8 mouse cellular contexts compared by ENCODE assay signal in the genomic region with DNA sequence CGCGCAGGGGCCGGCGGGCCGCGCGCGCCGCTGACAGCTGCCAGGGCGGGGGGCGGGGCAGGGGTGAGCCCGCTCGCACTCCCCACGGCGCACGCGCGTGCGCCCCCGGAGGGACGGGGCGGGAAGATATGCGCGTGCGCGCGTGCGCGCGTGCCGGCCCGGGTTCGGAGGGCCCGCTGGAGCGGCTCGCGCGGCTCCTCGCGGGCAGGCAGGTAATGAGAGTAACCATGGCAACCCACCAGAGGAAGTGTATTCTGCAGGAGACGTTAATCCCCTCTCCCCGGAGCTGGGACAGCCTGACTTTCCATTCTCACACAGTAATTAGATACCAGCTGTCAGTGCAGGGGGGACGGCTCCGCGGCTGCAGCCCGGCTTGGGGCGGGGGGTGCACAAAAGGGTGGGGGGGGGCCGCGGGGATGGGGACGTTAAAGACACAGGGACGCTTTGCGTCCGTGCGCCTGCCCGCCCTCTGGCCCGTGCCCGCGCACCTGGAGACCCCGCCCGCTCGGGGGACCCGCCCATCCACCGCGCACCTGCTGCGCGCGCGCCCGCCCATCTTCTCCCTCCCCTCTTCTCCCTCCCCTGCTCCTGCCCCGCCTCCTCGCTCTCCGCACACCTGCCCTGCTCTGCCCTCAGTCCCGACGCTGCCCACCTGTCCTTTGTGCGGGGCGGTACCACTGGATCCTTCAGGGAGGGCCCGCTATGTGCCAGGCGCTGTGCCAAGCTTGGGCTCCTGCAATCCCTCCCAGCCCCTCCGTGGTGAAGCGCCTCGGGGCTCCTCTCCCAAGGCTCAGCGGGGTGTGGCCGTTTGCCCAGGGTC. TPM values are rescaled to one million over a fixed set of nuclear protein-coding genes. Genes with fewer than 3 reads are reported as not detected.
DNase-seq lines count a peak whose midpoint lies in the region; ATAC-seq and TF ChIP-seq lines count a peak whose summit lies in the region.

A gene (plus strand): TSS at position 218 of the 820 bp plus-strand sequence.

- no peak for TF ChIP-seq POLR2A in heart, adult 2 months (IDR thresholded peaks at IDR 0.05; ENCODE audit: insufficient read depth, low read depth, low read length)
- TF ChIP-seq POLR2A in kidney, adult 2 months (IDR thresholded peaks at IDR 0.05; ENCODE audit: low read depth, low read length): no peak
- TF ChIP-seq POLR2A in liver, adult 2 months (IDR thresholded peaks at IDR 0.05; ENCODE audit: extremely low read depth, insufficient read depth, low read length): no peak

- intact Hi-C loops in heart, adult 2 months (cut with DNase I): loop anchor here (5.0 kb wide), 1 partner anchor 35 kb away; a partner anchor contains a TSS

- DNase-seq in 416B (ENCODE audit: low read depth): peak; percentile 91
- peak; percentile 82 for DNase-seq in adrenal gland, adult 2 months
- DNase-seq in embryo, embryonic 11 days: peak; percentile 91
- peak; percentile 78 to 80 for DNase-seq in heart, adult 2 months
- peak; percentile 72 for DNase-seq in kidney, adult 2 months
- no peak for DNase-seq in liver, adult 2 months (ENCODE audit: extremely low read depth, low read depth, low spot score)
- peak; percentile 94 for DNase-seq in midbrain, postnatal 0 days (ENCODE audit: low spot score)
- DNase-seq in splenic B cell, adult 2 months (ENCODE audit: low read depth, low spot score): peak; percentile 82

- peak within 1 kb of the TSS; percentile 61 for H3K9ac ChIP-seq in heart, adult 2 months (ENCODE audit: low read depth, low read length)
- peak within 1 kb of the TSS; percentile 45 for H3K9ac ChIP-seq in liver, adult 2 months (ENCODE audit: low read depth, low read length)
- H3K9ac ChIP-seq in midbrain, postnatal 0 days (replicated peaks; ENCODE audit: low read length, poor library complexity, severe bottlenecking): peak within 1 kb of the TSS; percentile 86

- H3K4me2 ChIP-seq in midbrain, postnatal 0 days (ENCODE audit: low read depth, low read length, poor library complexity, severe bottlenecking): peak within 1 kb of the TSS; percentile 98

- no peaks in the 10 kb centered on the region for H3K36me3 ChIP-seq in heart, adult 2 months (ENCODE audit: control insufficient read depth, insufficient read depth, low read length)
- no peaks in the 10 kb centered on the region for H3K36me3 ChIP-seq in kidney, adult 2 months (ENCODE audit: control insufficient read depth, insufficient read depth, low read length)
- no peaks in the 10 kb centered on the region for H3K36me3 ChIP-seq in liver, adult 2 months (ENCODE audit: control insufficient read depth, insufficient read depth, low read length)
- no peaks in the 10 kb centered on the region for H3K36me3 ChIP-seq in midbrain, postnatal 0 days (ENCODE audit: insufficient read depth, low read length)
- H3K36me3 ChIP-seq in splenic B cell, adult 2 months (ENCODE audit: control insufficient read depth, insufficient read depth, low read length, poor library complexity, severe bottlenecking): no peaks in the 10 kb centered on the region

- peak within 1 kb of the TSS; percentile 73 for H3K4me3 ChIP-seq in heart, adult 2 months
- H3K4me3 ChIP-seq in kidney, adult 2 months (ENCODE audit: insufficient read depth, low read depth, low read length): peak within 1 kb of the TSS; percentile 65
- H3K4me3 ChIP-seq in liver, adult 2 months (ENCODE audit: insufficient read depth, low read depth, low read length): peak within 1 kb of the TSS; percentile 66
- H3K4me3 ChIP-seq in midbrain, postnatal 0 days (ENCODE audit: low read depth, low read length): peak within 1 kb of the TSS; percentile 56

- peaks cover 2% of the 10 kb centered on the region; the same call in 1 of the 2 replicates for H3K4me1 ChIP-seq in heart, adult 2 months (ENCODE audit: control insufficient read depth, insufficient read depth, low read length)
- H3K4me1 ChIP-seq in kidney, adult 2 months (ENCODE audit: control insufficient read depth, insufficient read depth, low read length): no peaks in the 10 kb centered on the region
- H3K4me1 ChIP-seq in liver, adult 2 months (ENCODE audit: control insufficient read depth, insufficient read depth, low read length): peaks cover 13% of the 10 kb centered on the region; the same call in 1 of the 2 replicates
- H3K4me1 ChIP-seq in midbrain, postnatal 0 days (ENCODE audit: insufficient read depth, low read length): peaks cover 37% of the 10 kb centered on the region

- no peaks in the 10 kb centered on the region for H3K79me2 ChIP-seq in heart, adult 2 months (replicated peaks; ENCODE audit: control insufficient read depth, insufficient read depth, low read length)
- no peaks in the 10 kb centered on the region for H3K79me2 ChIP-seq in liver, adult 2 months (ENCODE audit: control insufficient read depth, insufficient read depth, low read length)

- TF ChIP-seq EP300 in heart, adult 2 months (IDR thresholded peaks at IDR 0.05; ENCODE audit: insufficient read depth, low read depth, low read length): no peak

- H3K27me3 ChIP-seq in heart, adult 2 months (ENCODE audit: control insufficient read depth, insufficient read depth, low read length): no peaks in the 10 kb centered on the region
- no peaks in the 10 kb centered on the region for H3K27me3 ChIP-seq in kidney, adult 2 months (replicated peaks; ENCODE audit: control insufficient read depth, insufficient read depth, low read length)
- no peaks in the 10 kb centered on the region for H3K27me3 ChIP-seq in liver, adult 2 months (ENCODE audit: control insufficient read depth, insufficient read depth, low read length)
- H3K27me3 ChIP-seq in midbrain, postnatal 0 days (ENCODE audit: insufficient read depth, low read length): no peaks in the 10 kb centered on the region
- H3K27me3 ChIP-seq in splenic B cell, adult 2 months (ENCODE audit: control insufficient read depth, insufficient read depth, low read length, poor library complexity, severe bottlenecking): no peaks in the 10 kb centered on the region

- 2% methylated on average over 70 of the region's 83 CpGs for WGBS in heart, adult 2 months
- under 1% methylated on average over 80 of the region's 83 CpGs for whole genome bisulfite sequencing in kidney, adult 2 months
- 2% methylated on average over 80 of the region's 83 CpGs for WGBS in liver, adult 2 months
- under 1% methylated on average over 64 of the region's 83 CpGs for WGBS in midbrain, postnatal 0 days

- peak; percentile 89 for ATAC-seq in midbrain, postnatal 0 days (ENCODE audit: low FRiP score)

- H3K27ac ChIP-seq in heart, adult 2 months: peak within 1 kb of the TSS; percentile 29; the same call in 1 of the 2 replicates
- H3K27ac ChIP-seq in kidney, adult 2 months (ENCODE audit: insufficient read depth, low read depth, low read length): peak within 1 kb of the TSS; percentile 5; the same call in 1 of the 2 replicates
- H3K27ac ChIP-seq in liver, adult 2 months (replicated peaks; ENCODE audit: insufficient read depth, low read depth, low read length): no peak within 1 kb of the TSS
- peak within 1 kb of the TSS; percentile 97 for H3K27ac ChIP-seq in midbrain, postnatal 0 days (ENCODE audit: low read depth, low read length)

- TF ChIP-seq CTCF in heart, adult 2 months (IDR thresholded peaks at IDR 0.05): no peak
- no peak for TF ChIP-seq CTCF in kidney, adult 2 months (conservative IDR thresholded peaks at IDR 0.05; ENCODE audit: insufficient read depth, insufficient read length, low read depth, low read length)
- TF ChIP-seq CTCF in liver, adult 2 months (IDR thresholded peaks at IDR 0.05; ENCODE audit: low read depth, low read length): no peak
- TF ChIP-seq CTCF in midbrain, postnatal 0 days (IDR thresholded peaks at IDR 0.05): no peak

- no peaks in the 10 kb centered on the region for H3K9me3 ChIP-seq in midbrain, postnatal 0 days (ENCODE audit: low read length)

RNA-seq across cellular contexts. Expression of the gene that starts here (rescaled TPM):
- not detected for total RNA-seq in adrenal gland, adult 2 months (2021)
- not detected in 2 replicates for polyA plus RNA-seq in adrenal gland, adult 2 months (2012; rRNA removed)
- total RNA-seq in heart, adult 2 months (2021): not detected
- not detected in 2 replicates for polyA plus RNA-seq in heart, adult 2 months (2012; rRNA removed)
- polyA plus RNA-seq in kidney, adult 2 months (2012; rRNA removed): not detected in 2 replicates
- not detected in 2 replicates for total RNA-seq in liver, adult 2 months (2014; rRNA removed)
- polyA plus RNA-seq in liver, adult 2 months (2012; rRNA removed): not detected in 2 replicates
- not detected in 2 replicates for total RNA-seq in midbrain, postnatal 0 days (2014; rRNA removed)
- polyA plus RNA-seq in midbrain, postnatal 0 days (2015; fragmentation: Nextera tagmentation; extraction: Ambion mirVana): not detected in 2 replicates

Comparison
In these comparisons a context has a peak if more than half of its experiments do, and no peak if none do; other contexts are left out.
1. Peak in DNase-seq in adrenal gland, adult 2 months; RNA of the gene not detected or under 1 TPM.
2. Peak in DNase-seq, H3K4me3 ChIP-seq, H3K27ac ChIP-seq and H3K9ac ChIP-seq in heart, adult 2 months; RNA of the gene not detected or under 1 TPM.
3. Peak in DNase-seq, H3K4me3 ChIP-seq and H3K27ac ChIP-seq in kidney, adult 2 months; RNA of the gene not detected or under 1 TPM.
4. Peak in DNase-seq, ATAC-seq, H3K4me3 ChIP-seq, H3K27ac ChIP-seq, H3K9ac ChIP-seq and H3K4me2 ChIP-seq in midbrain, postnatal 0 days; RNA of the gene not detected or under 1 TPM.